Mouse (Mus musculus) c-Kit-positive CD71-positive TER-119-negative erythroid progenitor cells, embryonic 14.5 days (primary cell): ENCODE data around the gene 4931400O07Rik.

Experiments used
- DNase-seq: peaks from one replicate; pipeline ENCODE4 v3.0.0-alpha.2; 2013; ENCODE audit warnings: low read depth

The 4931400O07Rik gene

GRCm38 (mm10) chrX:62467691-62468090, at the start of gene 4931400O07Rik:
Gene 4931400O07Rik, plus strand, starts transcription at chrX:62467991.
- no peak for DNase-seq
